Mouse (Mus musculus): ENCODE data around the gene Map4k1. TPM values are rescaled to one million over a fixed set of nuclear protein-coding genes. Genes with fewer than 3 reads are reported as not detected.

Gene Map4k1
- polyA plus RNA-seq, 1 experiment from 2014 or later = 53.2 TPM

GRCm38 (mm10) chr7:28952786-28953185 lies 29.1 kb upstream of the Map4k1 start:
- no peak overlapping the region for H3K4me3 ChIP-seq (ENCODE audit: low read depth, low read length)
- H3K9me3 ChIP-seq (ENCODE audit: control insufficient read depth, low read length) = no peaks in the 10 kb centered on the region
- WGBS = 53% methylated on average over 3 of the region's 3 CpGs
- no peak overlapping the region; the same call in 1 of the 2 replicates for H3K9ac ChIP-seq (ENCODE audit: low read depth, low read length)
- DNase-seq (ENCODE audit: low spot score) = no peak
- no peak for ATAC-seq (replicated peaks; ENCODE audit: low FRiP score)
- H3K4me1 ChIP-seq (replicated peaks; ENCODE audit: control insufficient read depth, insufficient read depth, low read length) = peaks cover 76% of the 10 kb centered on the region
- H3K27me3 ChIP-seq (replicated peaks; ENCODE audit: control insufficient read depth, insufficient read depth, low read length) = no peaks in the 10 kb centered on the region
- H3K4me2 ChIP-seq = no peak overlapping the region; the same call in 1 of the 2 replicates
- H3K36me3 ChIP-seq (ENCODE audit: control insufficient read depth, insufficient read depth, low read length) = peaks cover 6% of the 10 kb centered on the region; the same call in 1 of the 2 replicates
- peak overlapping the region; percentile 77; the same call in 1 of the 2 replicates for H3K27ac ChIP-seq (ENCODE audit: low read depth, low read length)

GRCm38 (mm10) chr7:28953476-28954376 lies 28.1 kb upstream of the Map4k1 start:
- Histone ChIP-seq H3K27ac (ENCODE audit: low read depth, low read length) (peak overlapping the region; percentile 77), H3K27me3 (replicated peaks; ENCODE audit: control insufficient read depth, insufficient read depth, low read length) (no peaks in the 10 kb centered on the region), H3K9ac (ENCODE audit: low read depth, low read length) (peak overlapping the region; percentile 54), H3K36me3 (ENCODE audit: control insufficient read depth, insufficient read depth, low read length) (peaks cover 6% of the 10 kb centered on the region; the same call in 1 of the 2 replicates), H3K4me2 (peak overlapping the region; percentile 57), H3K9me3 (ENCODE audit: control insufficient read depth, low read length) (no peaks in the 10 kb centered on the region), H3K4me3 (ENCODE audit: low read depth, low read length) (0 out of 2 replicates have a peak overlapping the region, but pooled peaks have one; percentile 7), H3K4me1 (replicated peaks; ENCODE audit: control insufficient read depth, insufficient read depth, low read length) (peaks cover 78% of the 10 kb centered on the region)
- DNase-seq (ENCODE audit: low spot score) = no peak
- WGBS = 12% methylated on average over 2 of the region's 2 CpGs
- peak; percentile 93 for ATAC-seq (replicated peaks; ENCODE audit: low FRiP score)

GRCm38 (mm10) chr7:28954773-28955172 lies 27.1 kb upstream of the Map4k1 start:
- 87% methylated on average over 4 of the region's 4 CpGs for WGBS
- Histone ChIP-seq H3K27me3 (replicated peaks; ENCODE audit: control insufficient read depth, insufficient read depth, low read length) (no peaks in the 10 kb centered on the region), H3K9me3 (ENCODE audit: control insufficient read depth, low read length) (no peaks in the 10 kb centered on the region), H3K27ac (ENCODE audit: low read depth, low read length) (no peak overlapping the region), H3K4me1 (replicated peaks; ENCODE audit: control insufficient read depth, insufficient read depth, low read length) (peaks cover 82% of the 10 kb centered on the region), H3K4me3 (ENCODE audit: low read depth, low read length) (no peak overlapping the region), H3K4me2 (no peak overlapping the region), H3K36me3 (ENCODE audit: control insufficient read depth, insufficient read depth, low read length) (peaks cover 6% of the 10 kb centered on the region; the same call in 1 of the 2 replicates), H3K9ac (ENCODE audit: low read depth, low read length) (peak overlapping the region; percentile 15; the same call in 1 of the 2 replicates)
- no peak for ATAC-seq (replicated peaks; ENCODE audit: low FRiP score)
- DNase-seq (ENCODE audit: low spot score) = no peak

- H3K27me3 ChIP-seq (replicated peaks; ENCODE audit: control insufficient read depth, insufficient read depth, low read length) = no peaks in the 10 kb centered on the region
- ATAC-seq (replicated peaks; ENCODE audit: low FRiP score) (no peak), DNase-seq (ENCODE audit: low spot score) (no peak)
- no peaks in the 10 kb centered on the region for H3K9me3 ChIP-seq (ENCODE audit: control insufficient read depth, low read length)
- no peak overlapping the region for H3K9ac ChIP-seq (ENCODE audit: low read depth, low read length)
- WGBS = 76% methylated on average over 5 of the region's 5 CpGs
- H3K36me3 ChIP-seq (ENCODE audit: control insufficient read depth, insufficient read depth, low read length) = peaks cover 6% of the 10 kb centered on the region; the same call in 1 of the 2 replicates
- H3K4me3 ChIP-seq (ENCODE audit: low read depth, low read length) = no peak overlapping the region
- no peak overlapping the region for H3K4me2 ChIP-seq
- H3K4me1 ChIP-seq (replicated peaks; ENCODE audit: control insufficient read depth, insufficient read depth, low read length) = peaks cover 88% of the 10 kb centered on the region
- no peak overlapping the region for H3K27ac ChIP-seq (ENCODE audit: low read depth, low read length)
Observed at GRCm38 (mm10) chr7:28955295-28955897, 26.5 kb upstream of the Map4k1 start.

- H3K9ac ChIP-seq (ENCODE audit: low read depth, low read length) = no peak overlapping the region; the same call in 1 of the 2 replicates
- H3K9me3 ChIP-seq (ENCODE audit: control insufficient read depth, low read length) = no peaks in the 10 kb centered on the region
- H3K36me3 ChIP-seq (ENCODE audit: control insufficient read depth, insufficient read depth, low read length) = peaks cover 6% of the 10 kb centered on the region; the same call in 1 of the 2 replicates
- no peak overlapping the region for H3K27ac ChIP-seq (ENCODE audit: low read depth, low read length)
- 71% methylated on average over 1 of the region's 1 CpGs for WGBS
- no peak overlapping the region for H3K4me2 ChIP-seq
- ATAC-seq (replicated peaks; ENCODE audit: low FRiP score) = no peak
- H3K4me1 ChIP-seq (replicated peaks; ENCODE audit: control insufficient read depth, insufficient read depth, low read length) = peaks cover 90% of the 10 kb centered on the region
- H3K4me3 ChIP-seq (ENCODE audit: low read depth, low read length) = no peak overlapping the region
- H3K27me3 ChIP-seq (replicated peaks; ENCODE audit: control insufficient read depth, insufficient read depth, low read length) = no peaks in the 10 kb centered on the region
- no peak for DNase-seq (ENCODE audit: low spot score)
Observed at GRCm38 (mm10) chr7:28956270-28956669, 25.6 kb upstream of the Map4k1 start.

GRCm38 (mm10) chr7:28957286-28957685 lies 24.6 kb upstream of the Map4k1 start:
- no peaks in the 10 kb centered on the region for H3K27me3 ChIP-seq (replicated peaks; ENCODE audit: control insufficient read depth, insufficient read depth, low read length)
- peaks cover 82% of the 10 kb centered on the region for H3K4me1 ChIP-seq (replicated peaks; ENCODE audit: control insufficient read depth, insufficient read depth, low read length)
- no peak overlapping the region for H3K4me2 ChIP-seq
- DNase-seq (ENCODE audit: low spot score) (no peak), ATAC-seq (replicated peaks; ENCODE audit: low FRiP score) (no peak)
- no peak overlapping the region for H3K4me3 ChIP-seq (ENCODE audit: low read depth, low read length)
- H3K9me3 ChIP-seq (ENCODE audit: control insufficient read depth, low read length) = no peaks in the 10 kb centered on the region
- H3K36me3 ChIP-seq (ENCODE audit: control insufficient read depth, insufficient read depth, low read length) = peaks cover 6% of the 10 kb centered on the region; the same call in 1 of the 2 replicates
- 81% methylated on average over 6 of the region's 6 CpGs for WGBS
- H3K9ac ChIP-seq (ENCODE audit: low read depth, low read length) = no peak overlapping the region
- no peak overlapping the region for H3K27ac ChIP-seq (ENCODE audit: low read depth, low read length)

GRCm38 (mm10) chr7:28957997-28958725 lies 23.7 kb upstream of the Map4k1 start:
- Histone ChIP-seq H3K36me3 (ENCODE audit: control insufficient read depth, insufficient read depth, low read length) (peaks cover 6% of the 10 kb centered on the region; the same call in 1 of the 2 replicates), H3K27ac (ENCODE audit: low read depth, low read length) (peak overlapping the region; percentile 62), H3K4me3 (ENCODE audit: low read depth, low read length) (no peak overlapping the region), H3K9me3 (ENCODE audit: control insufficient read depth, low read length) (no peaks in the 10 kb centered on the region), H3K4me1 (replicated peaks; ENCODE audit: control insufficient read depth, insufficient read depth, low read length) (peaks cover 74% of the 10 kb centered on the region), H3K4me2 (peak overlapping the region; percentile 98), H3K9ac (ENCODE audit: low read depth, low read length) (no peak overlapping the region), H3K27me3 (replicated peaks; ENCODE audit: control insufficient read depth, insufficient read depth, low read length) (no peaks in the 10 kb centered on the region)
- ATAC-seq (replicated peaks; ENCODE audit: low FRiP score) = no peak
- WGBS = 44% methylated on average over 1 of the region's 1 CpGs
- no peak for DNase-seq (ENCODE audit: low spot score)

- Histone ChIP-seq H3K9ac (ENCODE audit: low read depth, low read length) (peak overlapping the region; percentile 99; the same call in 1 of the 2 replicates), H3K27me3 (replicated peaks; ENCODE audit: control insufficient read depth, insufficient read depth, low read length) (no peaks in the 10 kb centered on the region), H3K27ac (ENCODE audit: low read depth, low read length) (peak overlapping the region; percentile 62; the same call in 1 of the 2 replicates), H3K36me3 (ENCODE audit: control insufficient read depth, insufficient read depth, low read length) (peaks cover 6% of the 10 kb centered on the region; the same call in 1 of the 2 replicates), H3K4me3 (ENCODE audit: low read depth, low read length) (peak overlapping the region; percentile 98), H3K4me2 (peak overlapping the region; percentile 98), H3K9me3 (ENCODE audit: control insufficient read depth, low read length) (no peaks in the 10 kb centered on the region), H3K4me1 (replicated peaks; ENCODE audit: control insufficient read depth, insufficient read depth, low read length) (peaks cover 71% of the 10 kb centered on the region)
- 46% methylated on average over 1 of the region's 1 CpGs for WGBS
- ATAC-seq (replicated peaks; ENCODE audit: low FRiP score) = no peak
- DNase-seq (ENCODE audit: low spot score) = no peak
Observed at GRCm38 (mm10) chr7:28958770-28959169, 23.1 kb upstream of the Map4k1 start.
